Mouse (Mus musculus): ENCODE data around the gene Dnm2.
"Not testable (repeated sequence)": the region's sequence is repeated elsewhere in the genome, so short reads cannot be mapped to it uniquely, and the experiment has no call there.

Gene Dnm2

GRCm38 (mm10) chr9:21508871-21509404 lies 84.2 kb downstream of the Dnm2 start:
- DNase-seq: no peak

GRCm38 (mm10) chr9:21509772-21510688 lies 85.3 kb downstream of the Dnm2 start, which contains the start of gene Tmed1:
Tmed1 (minus strand) TSS chr9:21510252.
- peak; percentile 89 for DNase-seq

- no peak for DNase-seq
Observed at GRCm38 (mm10) chr9:21510689-21511015, 85.9 kb downstream of the Dnm2 start.

GRCm38 (mm10) chr9:21511052-21511451 lies 86.3 kb downstream of the Dnm2 start:
- no peak for DNase-seq

- DNase-seq: no peak
Observed at GRCm38 (mm10) chr9:21513466-21513865, 88.8 kb downstream of the Dnm2 start.

GRCm38 (mm10) chr9:21517947-21518495 lies 93.3 kb downstream of the Dnm2 start:
- no peak for DNase-seq

- not testable (repeated sequence) for DNase-seq
Observed at GRCm38 (mm10) chr9:21518690-21519089, 94.0 kb downstream of the Dnm2 start.

GRCm38 (mm10) chr9:21525142-21525936 lies 100.6 kb downstream of the Dnm2 start:
- DNase-seq: no peak

- DNase-seq: no peak
Observed at GRCm38 (mm10) chr9:21525937-21526633, 101.4 kb downstream of the Dnm2 start, which contains the start of gene AB124611. AB124611 (plus strand) TSS chr9:21526176.

- DNase-seq: no peak
Observed at GRCm38 (mm10) chr9:21526634-21526944, 101.9 kb downstream of the Dnm2 start.

GRCm38 (mm10) chr9:21527100-21527801 lies 102.5 kb downstream of the Dnm2 start:
- DNase-seq: no peak

- no peak for DNase-seq
Observed at GRCm38 (mm10) chr9:21527917-21528324, 103.2 kb downstream of the Dnm2 start.

- no peak for DNase-seq
Observed at GRCm38 (mm10) chr9:21536501-21536900, 111.8 kb downstream of the Dnm2 start.

- no peak for DNase-seq
Observed at GRCm38 (mm10) chr9:21537009-21537408, 112.3 kb downstream of the Dnm2 start.

- DNase-seq: no peak
Observed at GRCm38 (mm10) chr9:21539981-21540753, 115.5 kb downstream of the Dnm2 start.

GRCm38 (mm10) chr9:21542001-21542400 lies 117.3 kb downstream of the Dnm2 start:
- not testable (repeated sequence) for DNase-seq

- DNase-seq: no peak
Observed at GRCm38 (mm10) chr9:21545351-21545915, 120.7 kb downstream of the Dnm2 start.

GRCm38 (mm10) chr9:21545916-21546788 lies 121.4 kb downstream of the Dnm2 start:
- DNase-seq: peak; percentile 98

- peak; percentile 58 for DNase-seq
Observed at GRCm38 (mm10) chr9:21546789-21547074, 122.0 kb downstream of the Dnm2 start, which contains the start of gene Carm1. Carm1 (plus strand) TSS chr9:21546894.

All from right cerebral cortex, postnatal 14 days (tissue).